Mouse (Mus musculus): ENCODE results near the gene Xbp1.

Gene Xbp1

GRCm38 (mm10) chr11:5571856-5572255 lies 51.4 kb downstream of the Xbp1 start:
- DNase-seq (ENCODE audit: low spot score in 2 of 2) = no peak

GRCm38 (mm10) chr11:5573821-5574220 lies 53.4 kb downstream of the Xbp1 start:
- DNase-seq (ENCODE audit: low spot score in 2 of 2) = no peak

- no peak for DNase-seq (ENCODE audit: low spot score in 2 of 2)
Observed at GRCm38 (mm10) chr11:5575046-5575445, 54.6 kb downstream of the Xbp1 start.
